Mouse (Mus musculus): ENCODE results near the gene Rad51b.

Rad51b gene

DNA sequence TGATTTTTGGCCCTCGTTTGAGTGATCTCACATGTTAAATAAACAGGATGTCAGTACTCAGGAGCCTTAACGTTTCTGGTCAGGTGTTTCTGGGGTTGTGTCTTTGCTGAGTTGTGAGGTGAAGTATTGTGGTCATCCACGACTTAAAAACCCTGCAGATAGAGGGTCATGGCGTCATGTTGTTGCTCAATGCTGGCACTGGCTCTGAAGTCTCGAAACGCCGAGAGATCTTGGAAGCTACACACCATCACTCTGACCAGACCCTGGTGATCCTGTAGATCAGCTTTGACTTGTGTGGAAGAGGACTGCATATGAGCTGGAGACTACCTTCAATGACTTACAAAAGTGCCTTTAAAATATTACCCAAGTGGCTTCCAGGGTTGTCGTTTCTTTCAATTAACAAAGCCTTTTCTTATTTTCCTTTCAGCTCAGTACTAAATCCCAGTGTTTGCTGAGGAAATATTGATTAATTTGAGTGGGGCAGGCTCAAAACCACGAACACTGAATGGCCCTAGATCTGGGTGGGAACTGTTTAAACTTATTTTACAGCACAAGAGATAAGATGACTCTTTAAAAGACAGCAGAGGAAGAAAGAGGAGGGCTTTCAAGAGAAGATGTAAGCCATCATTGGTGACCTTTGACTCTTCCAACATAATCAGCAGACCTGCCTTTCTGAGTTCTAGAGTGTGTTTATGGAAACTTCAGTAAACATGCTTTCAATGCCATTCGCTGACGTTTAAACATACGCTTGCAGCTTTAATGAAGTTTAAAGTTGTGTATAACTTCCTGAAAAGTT is 144.3 kb downstream of the Rad51b start:
- DNase-seq: no peak

DNA sequence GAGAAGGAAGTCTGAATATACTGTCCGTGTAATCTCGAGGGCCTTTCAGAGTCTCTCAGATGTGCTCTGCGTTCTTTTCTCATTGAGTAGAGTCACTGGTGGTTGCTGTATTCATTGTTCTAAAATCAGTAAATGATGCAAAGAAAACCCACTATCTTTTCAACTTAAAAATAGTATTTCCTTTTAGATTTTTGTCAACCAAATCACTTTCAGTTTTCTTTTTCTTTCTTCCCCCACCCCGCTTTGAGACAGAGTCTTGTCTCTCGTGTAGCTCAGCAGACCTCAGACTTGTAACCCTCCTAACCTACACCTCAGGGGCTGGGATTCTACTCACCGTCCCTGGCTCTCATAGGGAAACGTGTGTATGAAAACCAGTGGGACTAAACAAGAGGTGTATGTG is 145.0 kb downstream of the Rad51b start:
- DNase-seq: no peak

DNA sequence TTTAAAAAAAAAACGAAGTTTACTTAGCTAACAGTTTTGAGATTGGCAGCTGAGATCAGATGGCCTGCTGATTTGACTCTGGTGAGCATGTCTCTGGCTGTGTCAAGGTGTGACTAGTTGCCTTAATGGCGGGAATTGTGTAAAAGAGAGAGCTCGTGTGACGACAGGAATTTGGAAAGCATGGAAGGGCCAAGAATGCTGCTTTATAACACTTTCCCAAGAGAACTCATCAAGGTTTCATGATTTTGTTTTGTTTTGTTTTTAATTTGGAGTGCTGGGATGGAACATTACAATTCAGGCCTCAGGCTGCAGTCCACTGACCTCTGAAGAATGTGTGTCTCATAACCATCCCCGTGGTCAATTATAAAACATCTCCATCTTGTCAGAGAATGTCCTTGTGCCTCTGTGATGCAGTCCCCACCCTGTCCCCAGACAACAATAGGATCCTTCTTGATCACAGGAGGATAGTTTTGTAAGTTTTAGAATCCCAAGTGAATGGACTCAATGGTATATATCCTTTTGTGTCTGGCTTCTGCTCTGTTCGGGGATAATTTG is 145.8 kb downstream of the Rad51b start:
- DNase-seq: no peak

DNA sequence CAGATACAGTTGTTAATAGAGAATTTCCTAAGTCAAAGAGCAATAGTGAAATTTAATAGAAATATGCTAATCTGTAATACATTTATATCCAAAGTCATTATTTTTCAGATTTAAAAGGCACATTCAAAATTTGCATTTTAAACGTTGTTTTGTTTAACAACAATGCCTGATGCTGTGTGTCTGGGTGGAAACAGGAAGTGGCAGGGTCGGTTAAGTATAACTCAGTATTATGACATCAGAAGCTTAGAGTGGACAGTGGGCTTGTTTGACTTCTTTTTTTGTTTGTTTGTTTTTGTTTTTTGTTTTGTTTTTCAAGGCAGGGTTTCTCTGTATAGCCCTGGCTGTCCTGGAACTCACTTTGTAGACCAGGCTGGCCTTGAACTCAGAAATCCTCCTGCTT is 147.6 kb downstream of the Rad51b start:
- no peak for DNase-seq

DNA sequence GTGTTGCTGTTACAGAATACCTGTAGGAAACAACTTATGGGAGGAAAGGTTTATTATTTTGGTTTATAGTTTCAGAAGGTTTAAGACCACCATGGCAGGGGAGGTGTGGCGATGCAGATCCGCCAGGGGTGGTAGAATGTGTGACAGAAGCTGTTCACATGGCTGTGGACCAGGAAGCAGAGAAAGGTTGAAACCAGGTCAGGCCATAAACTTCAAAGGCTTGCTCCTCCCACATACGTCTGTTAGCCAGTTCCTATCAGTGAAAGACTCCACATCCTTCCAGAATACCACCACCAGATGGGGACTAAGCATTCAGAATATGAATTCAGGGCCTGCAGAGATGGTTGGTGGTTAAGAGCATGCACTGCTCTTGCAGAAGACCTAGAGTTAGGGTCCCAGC is 150.0 kb downstream of the Rad51b start:
- no peak for DNase-seq

DNA sequence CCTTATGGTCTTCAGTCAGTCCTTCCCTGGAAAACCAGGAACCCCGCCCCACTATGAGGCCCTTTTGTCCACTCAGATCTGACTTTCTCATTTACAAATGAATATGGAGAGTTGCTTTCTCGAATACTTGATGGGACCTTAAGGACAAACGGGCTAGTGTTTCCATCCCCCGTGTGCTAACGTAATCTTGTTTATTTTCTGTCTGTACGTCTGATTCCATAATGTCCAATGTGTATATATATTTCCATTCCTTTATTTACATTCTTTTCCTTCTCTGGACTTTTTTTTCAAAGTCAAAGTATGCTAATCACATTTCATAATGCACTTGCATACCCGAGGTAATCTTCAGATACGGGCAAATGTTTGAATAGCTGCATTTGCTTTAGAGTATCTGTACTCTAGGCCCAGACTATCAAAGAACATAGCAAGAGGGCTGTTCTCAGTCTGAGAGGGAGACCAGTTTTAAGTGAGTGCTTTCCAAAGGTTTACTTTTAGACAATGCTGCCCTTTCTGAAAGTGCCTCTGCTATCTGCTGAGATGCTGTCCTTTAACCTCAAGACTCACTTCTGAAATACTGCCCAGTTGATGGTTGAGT is 152.8 kb downstream of the Rad51b start:
- no peak for DNase-seq

DNA sequence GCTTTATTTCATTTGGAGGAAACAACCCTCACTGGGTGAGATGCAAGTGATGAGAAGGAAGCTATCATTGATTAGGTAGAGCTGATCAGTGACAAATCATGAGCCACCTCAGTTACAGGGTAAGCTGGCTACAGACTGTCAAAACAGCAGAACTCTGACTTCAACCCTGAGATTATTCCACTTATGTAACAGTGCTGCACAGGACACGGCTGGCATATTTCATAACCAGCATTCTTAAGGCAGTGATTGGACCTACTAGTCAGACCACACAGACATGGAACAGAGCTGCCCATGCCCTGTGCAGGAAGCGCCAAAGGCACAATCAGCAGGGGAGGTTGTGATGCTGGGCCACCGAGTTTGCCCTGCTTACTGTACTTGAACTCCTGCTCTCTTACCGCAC is 155.8 kb downstream of the Rad51b start:
- DNase-seq: no peak

DNA sequence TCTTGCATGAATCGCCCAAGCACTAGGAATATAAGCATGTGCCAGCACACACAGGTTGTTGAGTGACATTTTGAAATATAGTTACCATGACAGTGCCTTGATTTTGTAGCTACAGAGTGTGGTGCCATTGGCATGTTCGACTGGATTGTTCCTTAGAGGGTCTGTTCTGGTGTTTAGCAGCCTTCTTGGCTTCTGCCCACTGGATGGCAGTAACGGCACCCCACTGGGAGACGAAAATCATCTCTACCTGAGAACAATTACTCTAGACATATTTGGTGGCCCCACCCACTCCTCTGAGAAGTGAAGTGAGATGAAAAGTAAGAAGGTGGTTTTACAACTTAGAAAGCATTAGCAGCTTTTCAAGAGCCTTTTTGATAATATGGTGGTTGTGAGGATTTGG is 156.9 kb downstream of the Rad51b start:
- DNase-seq: no peak

DNA sequence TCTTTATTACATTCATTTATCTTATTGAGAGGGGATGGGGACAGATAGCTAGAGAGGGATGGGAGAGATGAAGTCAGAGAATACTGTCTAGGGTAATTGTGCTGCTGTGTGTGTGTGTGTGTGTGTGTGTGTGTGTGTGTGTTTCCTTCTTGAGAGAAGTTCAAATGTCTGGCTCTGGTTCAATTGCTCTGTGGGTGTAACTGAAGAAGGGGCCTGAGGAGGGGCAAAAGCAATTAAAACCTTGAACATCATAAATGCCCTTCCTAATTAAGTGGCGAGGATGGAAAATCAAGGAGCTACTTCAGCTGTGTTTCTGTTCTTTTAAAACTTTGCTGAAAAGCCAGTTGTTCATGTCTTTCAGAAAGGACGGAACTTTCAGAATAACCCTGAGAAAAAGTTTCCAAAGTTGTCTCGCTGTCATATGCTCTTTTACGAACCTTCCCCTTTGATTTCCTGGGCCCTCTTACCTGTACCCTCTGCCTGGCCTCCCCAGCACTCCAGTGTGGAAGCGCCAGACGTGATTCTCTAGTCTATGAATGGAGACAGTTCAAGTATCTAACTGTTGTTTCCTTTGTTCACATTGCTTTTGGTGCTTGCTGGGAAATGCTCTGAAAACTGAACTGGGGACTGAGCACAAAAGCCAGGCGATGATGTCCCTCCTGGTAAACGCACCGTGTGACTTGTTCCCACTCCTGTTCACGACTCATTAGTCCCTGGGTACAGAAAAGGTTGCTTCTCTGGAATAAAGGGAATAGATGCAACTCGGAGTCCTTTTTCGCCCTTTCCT is 158.2 kb downstream of the Rad51b start:
- no peak for DNase-seq

DNA sequence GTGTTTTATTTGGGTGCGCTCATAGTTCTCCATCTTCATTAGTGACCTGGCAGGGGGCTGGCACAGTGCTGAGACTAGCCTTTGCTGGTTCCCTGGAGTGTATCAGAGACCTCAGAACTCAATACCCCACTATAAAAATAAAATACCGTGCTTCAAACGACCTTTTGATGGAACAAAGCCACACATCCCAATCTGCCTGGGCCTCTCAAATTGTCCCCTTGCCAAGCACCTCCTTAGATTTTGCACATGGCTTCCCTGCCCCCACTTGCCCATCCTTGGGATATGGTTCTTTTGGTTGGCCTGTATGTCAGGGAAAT is 158.7 kb downstream of the Rad51b start:
- DNase-seq: no peak

DNA sequence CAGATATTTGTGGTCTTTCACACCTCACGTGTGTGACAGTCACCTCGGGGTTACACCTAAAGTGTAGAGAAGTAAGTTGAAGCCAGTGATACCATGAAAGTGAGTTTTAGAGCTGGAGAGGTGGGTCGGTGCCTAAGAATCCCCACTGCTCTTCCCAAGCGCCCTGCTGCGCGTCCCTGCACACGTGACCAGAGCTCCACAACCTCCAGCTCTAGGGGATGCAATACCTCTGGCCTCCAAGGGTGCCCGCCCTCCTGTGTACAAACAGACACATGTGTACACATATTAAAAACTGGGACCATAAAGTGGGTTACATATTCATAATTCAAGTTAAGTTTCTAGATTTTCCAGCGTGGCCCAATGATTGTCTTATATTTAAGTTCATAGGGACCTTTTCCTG is 159.2 kb downstream of the Rad51b start:
- no peak for DNase-seq

DNA sequence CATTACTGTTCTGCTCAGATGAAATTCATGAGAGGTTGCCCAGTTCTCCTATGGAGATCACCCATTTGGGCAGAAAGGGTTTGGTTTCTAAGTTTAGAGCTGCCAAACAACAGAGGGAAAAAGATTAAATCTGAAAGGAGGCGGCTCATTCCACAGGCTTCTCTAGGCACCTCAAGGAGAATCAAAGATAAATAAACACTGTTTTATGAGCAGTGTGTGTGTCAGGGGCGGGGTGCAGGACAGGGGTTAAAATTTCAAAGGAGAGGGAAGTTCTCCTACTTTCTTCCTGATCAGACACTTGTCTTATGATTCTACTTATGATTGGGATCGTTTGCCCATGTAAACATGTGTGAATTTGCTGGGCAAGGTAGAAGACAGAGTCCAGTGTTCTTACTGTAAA is 166.3 kb downstream of the Rad51b start:
- no peak for DNase-seq

DNA sequence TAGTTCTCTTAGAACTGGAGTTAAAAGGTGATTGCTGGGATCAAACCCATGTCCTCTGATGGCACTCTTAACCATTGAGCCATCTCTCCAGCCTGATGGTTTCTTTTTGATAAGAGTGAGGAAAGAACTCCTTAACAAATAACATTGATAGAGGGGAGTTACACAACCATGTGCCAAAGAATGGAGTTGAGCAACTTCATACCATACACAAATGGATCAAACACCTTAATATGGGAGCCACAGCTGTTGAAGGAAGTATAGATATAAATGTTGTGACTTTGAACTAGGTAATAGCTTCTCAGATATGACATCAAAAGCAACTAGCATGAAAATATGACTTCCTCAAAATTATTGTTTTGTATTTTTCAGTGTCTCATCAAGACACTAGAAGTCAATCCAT is 173.0 kb downstream of the Rad51b start:
- no peak for DNase-seq

DNA sequence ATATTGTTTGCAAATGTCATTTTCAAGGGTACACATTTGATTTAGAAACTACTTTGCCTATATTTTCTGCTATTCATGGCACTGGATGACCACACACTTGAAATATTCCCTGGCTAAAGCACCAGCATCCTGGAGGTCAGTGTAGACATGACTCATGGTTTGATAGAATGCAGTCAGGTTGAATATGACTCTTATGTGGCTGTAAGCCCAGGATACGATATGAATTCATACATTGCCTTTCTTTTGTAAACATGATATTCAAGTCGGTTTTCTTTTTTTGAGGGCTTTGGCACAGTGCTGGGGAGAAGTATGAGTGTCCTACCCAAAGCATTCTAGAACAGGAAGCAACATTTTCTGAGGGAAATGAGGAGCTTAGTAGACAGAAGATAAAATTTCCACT is 174.8 kb downstream of the Rad51b start:
- no peak for DNase-seq

DNA sequence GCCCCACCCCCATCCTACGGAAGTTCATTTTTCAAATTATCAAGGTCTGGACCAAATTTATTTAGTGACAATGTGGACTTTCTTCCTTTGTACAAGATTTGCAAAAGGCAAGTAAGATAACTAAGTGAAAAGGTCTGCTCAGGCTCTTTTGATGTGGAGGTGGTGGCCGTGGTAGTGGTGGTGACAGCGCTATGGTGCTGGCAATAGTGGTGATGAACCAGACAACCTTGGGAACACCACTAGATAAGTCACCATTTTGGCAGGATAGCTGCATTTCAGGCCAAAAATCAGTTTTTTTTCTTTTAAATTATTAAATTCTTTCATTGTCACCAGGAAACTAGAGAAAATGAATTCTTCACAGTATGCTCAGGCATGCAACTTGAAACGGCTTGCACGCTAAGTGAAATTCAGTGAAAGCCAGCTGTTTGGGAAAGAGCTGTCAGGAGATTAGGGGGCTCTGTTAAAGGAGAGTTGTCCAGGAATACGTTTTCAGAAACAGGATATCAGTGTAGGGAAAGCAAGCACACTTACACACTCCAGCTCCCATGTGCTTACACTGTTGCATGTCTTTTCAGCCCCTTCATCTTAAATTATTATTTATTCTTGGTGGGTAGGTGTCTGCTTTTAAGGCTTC is 179.4 kb downstream of the Rad51b start:
- no peak for DNase-seq

DNA sequence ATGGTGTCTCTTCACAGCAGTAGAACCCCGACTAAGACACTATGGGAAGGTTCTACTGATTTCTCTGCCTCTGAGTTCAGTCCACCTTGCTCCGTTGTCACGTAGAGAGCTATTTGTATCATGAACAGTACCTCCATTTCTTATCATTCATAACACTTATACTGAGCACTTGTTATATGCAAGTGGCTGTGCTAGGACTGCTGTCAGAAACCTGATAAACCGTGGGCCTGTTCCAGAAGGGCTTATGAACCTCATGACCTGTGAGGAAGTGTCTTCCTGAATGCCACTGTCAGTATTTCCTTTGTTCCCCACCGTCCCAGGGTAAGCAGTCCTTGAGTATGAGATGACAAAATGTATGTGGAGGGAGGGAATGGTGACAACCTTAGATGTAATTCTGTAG is 181.7 kb downstream of the Rad51b start:
- DNase-seq: no peak

DNA sequence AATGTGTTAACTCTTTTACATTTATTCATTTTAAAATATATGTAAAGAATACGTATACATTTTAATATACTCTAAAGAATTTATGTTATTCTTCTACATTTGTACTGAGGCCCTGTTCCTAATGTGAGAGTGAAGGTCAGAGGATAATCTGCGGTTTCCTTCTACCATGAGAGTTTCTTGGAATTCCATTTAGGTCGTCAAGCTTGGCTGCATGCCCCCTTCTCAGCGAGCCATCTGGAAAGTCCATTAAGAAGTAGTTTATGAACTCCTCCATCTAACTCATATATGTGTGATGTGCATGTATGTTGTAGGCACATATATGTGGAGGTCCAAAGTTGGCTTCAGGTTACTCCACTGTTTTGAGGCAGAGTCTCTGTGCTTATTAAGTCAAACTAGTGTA is 188.4 kb downstream of the Rad51b start:
- no peak for DNase-seq

DNA sequence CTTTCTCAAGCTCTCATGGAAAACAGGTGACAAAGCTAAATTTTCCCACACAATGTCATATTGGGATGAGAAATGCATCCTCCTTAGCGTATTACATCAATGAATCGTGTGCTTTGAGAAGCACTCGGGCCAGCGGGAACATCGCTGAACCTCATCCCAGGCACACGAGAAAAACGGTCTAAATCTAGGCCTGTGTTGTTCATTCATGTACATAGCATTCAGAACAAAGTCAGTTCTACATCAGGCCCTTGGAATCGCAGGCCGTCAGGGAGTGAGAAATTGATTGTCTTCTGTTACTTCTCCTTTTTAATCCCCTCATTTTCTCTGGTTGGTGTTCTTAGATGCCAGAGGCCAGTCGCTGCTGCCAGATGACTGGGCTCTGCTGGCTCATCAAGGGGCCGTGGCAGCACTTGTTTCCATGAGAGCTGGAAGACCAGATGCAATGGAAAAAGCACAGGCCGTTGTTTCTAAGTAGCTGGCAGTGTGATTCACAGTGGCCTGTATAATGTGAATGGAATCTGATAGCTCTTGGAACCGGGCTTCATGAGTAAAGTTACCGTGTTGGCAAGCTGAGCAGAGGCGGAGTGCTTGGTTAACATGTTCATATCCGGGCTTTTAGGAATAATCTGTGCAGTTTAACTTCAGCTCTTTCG is 191.6 kb downstream of the Rad51b start:
- no peak for DNase-seq

DNA sequence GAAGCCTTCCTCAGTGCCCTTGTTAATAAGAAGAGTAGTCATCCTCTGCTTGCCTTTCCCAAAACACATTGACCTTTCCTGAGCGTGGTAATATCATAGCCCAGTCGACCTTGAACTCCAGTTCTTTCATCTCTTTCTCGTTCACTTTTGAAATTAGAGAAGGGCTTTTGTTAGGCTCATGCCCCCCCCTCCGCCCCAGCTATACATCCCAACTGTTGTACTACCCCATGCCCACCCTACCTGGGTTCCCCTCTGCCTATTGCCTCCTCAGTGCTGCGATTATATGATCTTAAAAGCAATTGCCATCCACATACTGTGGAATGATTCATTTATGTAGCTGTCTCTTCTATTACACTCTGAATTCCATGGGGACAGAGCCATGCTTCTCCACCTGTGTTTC is 193.5 kb downstream of the Rad51b start:
- DNase-seq: no peak

DNA sequence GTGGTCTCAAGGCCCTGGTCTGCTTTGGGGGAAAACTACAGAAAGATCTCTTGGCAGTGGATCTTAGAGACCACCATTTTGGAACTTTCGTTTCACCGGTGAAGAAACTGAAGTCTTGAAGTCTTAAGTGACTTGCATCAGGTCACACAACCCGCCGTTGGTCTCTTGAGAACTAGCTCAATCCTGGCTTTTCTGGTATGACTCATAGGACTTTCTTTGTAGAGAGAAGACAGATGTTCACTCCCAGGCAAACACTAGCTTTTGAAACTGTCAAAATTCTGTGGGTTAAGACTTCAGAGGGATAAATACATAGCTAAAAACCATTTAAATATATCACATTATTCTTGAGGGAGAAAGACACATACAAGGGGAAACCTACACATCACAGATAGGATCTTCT is 195.1 kb downstream of the Rad51b start:
- no peak for DNase-seq

DNA sequence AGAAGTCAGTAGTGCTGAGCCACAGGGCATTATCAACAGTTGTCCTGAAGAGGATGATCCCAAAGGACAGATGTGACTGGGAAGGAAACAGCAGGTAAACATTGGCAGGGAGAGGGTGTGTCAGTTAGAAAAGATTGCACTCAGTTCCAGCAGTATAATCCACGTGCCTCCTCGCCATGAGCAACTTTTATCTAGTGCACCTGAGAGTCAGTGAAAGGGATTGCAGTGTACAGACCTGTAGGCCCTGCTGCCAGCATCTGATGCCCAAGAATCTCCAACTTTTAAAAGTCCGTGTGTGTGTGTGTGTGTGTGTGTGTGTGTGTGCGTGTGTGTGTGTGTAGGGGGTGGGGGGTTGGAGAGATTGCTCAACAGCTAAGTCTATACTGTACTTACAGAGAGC is 195.5 kb downstream of the Rad51b start:
- DNase-seq: no peak

DNA sequence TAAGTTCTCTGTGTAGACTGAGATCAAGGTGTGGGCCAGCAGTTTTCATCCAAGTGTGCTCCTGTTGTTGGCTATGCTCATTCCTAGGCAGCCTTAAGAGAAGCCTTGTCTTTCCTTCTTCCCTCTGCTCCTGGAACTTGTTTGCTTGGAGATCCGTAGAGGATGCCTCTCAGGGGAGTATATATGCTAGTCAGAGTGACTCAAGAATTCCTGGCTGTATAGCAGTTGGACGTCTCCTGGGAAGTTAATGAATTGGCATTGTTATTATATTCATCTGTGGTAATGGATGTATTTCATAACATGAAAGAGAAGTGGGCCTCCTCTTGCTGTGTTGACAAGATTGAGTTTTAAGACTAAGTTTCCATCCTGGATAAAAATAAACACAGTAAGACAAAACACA is 196.4 kb downstream of the Rad51b start:
- no peak for DNase-seq

DNA sequence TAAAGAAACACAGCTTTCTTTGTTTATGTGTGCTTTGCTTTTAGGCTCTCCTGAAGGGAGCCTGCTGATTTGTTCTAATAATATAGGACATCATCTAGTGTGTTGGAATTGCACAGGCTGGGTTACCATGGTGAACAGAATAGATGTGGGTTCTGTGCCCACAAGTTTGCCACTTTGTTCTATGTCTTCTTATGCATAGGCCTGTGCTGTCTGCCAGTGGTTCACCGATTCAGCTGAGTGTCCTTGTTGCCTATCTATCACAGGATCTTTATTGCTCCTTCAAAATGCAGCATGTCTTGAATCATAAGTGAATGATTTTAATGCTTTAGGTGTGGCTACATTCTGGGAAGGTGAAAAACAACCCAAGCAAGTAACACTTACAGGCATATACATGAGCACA is 201.2 kb downstream of the Rad51b start:
- DNase-seq: no peak

Measured in cerebellum, adult 11-12 months (tissue).